Mouse (Mus musculus): Measurements from ENCODE around the gene Actrt3. TPM values are rescaled to one million over a fixed set of nuclear protein-coding genes. Genes with fewer than 3 reads are reported as not detected.

The Actrt3 gene
- total and polyA plus RNA-seq, 3 experiments, result 0.16 to 0.17 TPM; not detected in 1

Other genes with a start within 250 kb of the Actrt3 start
- gene Mecom, start 51.9 kb downstream of the Actrt3 start, total RNA-seq (2012; rRNA removed), result not detected in 2 replicates
- gene Mecom, start 51.9 kb downstream of the Actrt3 start, total RNA-seq (2014; rRNA removed), result not detected in 2 replicates
- gene Mecom, start 51.9 kb downstream of the Actrt3 start, polyA plus RNA-seq (2012; ENCODE audit: insufficient read length, low read depth), result 0.12 TPM in 1 of 2 replicates, not detected in the other
- gene Mynn, start 2.1 kb upstream of the Actrt3 start, total RNA-seq (2012; rRNA removed), result 11.8 and 15.5 TPM in 2 replicates
- 31.1 and 31.6 TPM in 2 replicates for gene Mynn, start 2.1 kb upstream of the Actrt3 start, total RNA-seq (2014; rRNA removed)
- 11.7 and 11.9 TPM in 2 replicates for gene Mynn, start 2.1 kb upstream of the Actrt3 start, polyA plus RNA-seq (2012; ENCODE audit: insufficient read length, low read depth)
- gene Lrriq4, start 44.6 kb upstream of the Actrt3 start, total RNA-seq (2012; rRNA removed), result not detected in 2 replicates
- gene Lrriq4, start 44.6 kb upstream of the Actrt3 start, total RNA-seq (2014; rRNA removed), result not detected in 2 replicates
- gene Lrriq4, start 44.6 kb upstream of the Actrt3 start, polyA plus RNA-seq (2012; ENCODE audit: insufficient read length, low read depth), result not detected in 2 replicates
- not detected in 2 replicates for gene Lrrc34, start 47.9 kb upstream of the Actrt3 start, total RNA-seq (2012; rRNA removed)
- not detected in 2 replicates for gene Lrrc34, start 47.9 kb upstream of the Actrt3 start, total RNA-seq (2014; rRNA removed)
- gene Lrrc34, start 47.9 kb upstream of the Actrt3 start, polyA plus RNA-seq (2012; ENCODE audit: insufficient read length, low read depth), result not detected in 2 replicates
- gene Lrrc31, start 99.9 kb upstream of the Actrt3 start, total RNA-seq (2012; rRNA removed), result not detected in 2 replicates
- gene Lrrc31, start 99.9 kb upstream of the Actrt3 start, total RNA-seq (2014; rRNA removed), result not detected in 2 replicates
- gene Lrrc31, start 99.9 kb upstream of the Actrt3 start, polyA plus RNA-seq (2012; ENCODE audit: insufficient read length, low read depth), result not detected in 2 replicates
- gene Samd7, start 146.4 kb upstream of the Actrt3 start, total RNA-seq (2012; rRNA removed), result not detected in 2 replicates
- not detected in 2 replicates for gene Samd7, start 146.4 kb upstream of the Actrt3 start, total RNA-seq (2014; rRNA removed)
- not detected in 2 replicates for gene Samd7, start 146.4 kb upstream of the Actrt3 start, polyA plus RNA-seq (2012; ENCODE audit: insufficient read length, low read depth)
- gene Sec62, start 192.9 kb upstream of the Actrt3 start, total RNA-seq (2012; rRNA removed), result 26.2 and 28.5 TPM in 2 replicates
- gene Sec62, start 192.9 kb upstream of the Actrt3 start, total RNA-seq (2014; rRNA removed), result 56.6 and 65.0 TPM in 2 replicates
- gene Sec62, start 192.9 kb upstream of the Actrt3 start, polyA plus RNA-seq (2012; ENCODE audit: insufficient read length, low read depth), result 57.6 and 64.5 TPM in 2 replicates